Mouse (Mus musculus) limb, embryonic 11.5 days (tissue): ENCODE results near the gene D230025D16Rik. TPM values are rescaled to one million over a fixed set of nuclear protein-coding genes. Genes with fewer than 3 reads are reported as not detected.

Source experiments
- ATAC-seq: fragments of 200-750 bp; cut with Nextera tagmentation; 2 replicates; pipeline ENCODE4 v1.8.0; 2017; ENCODE audit warnings: low read depth; ENCODE audit not compliant: insufficient number of reproducible peaks, low FRiP score, low TSS enrichment
- DNase-seq: peaks from one replicate; pipeline ENCODE4 v3.0.0-alpha.2; 2015; ENCODE audit warnings: low spot score
- H3K27ac ChIP-seq: fragments of 300-500 bp; sonication (generic); replicated peaks from 2 replicates; pipeline ENCODE4 v1.5.1; 2014; ENCODE audit warnings: low read depth, mild to moderate bottlenecking, low read length
- H3K27me3 ChIP-seq: fragments of 300-500 bp; sonication (generic); 2 replicates; pipeline ENCODE4 v1.6.1; 2014; ENCODE audit warnings: mild to moderate bottlenecking, low read length, mixed read lengths; ENCODE audit not compliant: control insufficient read depth, insufficient read depth
- H3K36me3 ChIP-seq: fragments of 300-500 bp; sonication (generic); 2 replicates; pipeline ENCODE4 v1.6.1; 2014; ENCODE audit warnings: mild to moderate bottlenecking, low read length, moderate library complexity, mixed read lengths; ENCODE audit not compliant: control insufficient read depth, insufficient read depth
- H3K4me1 ChIP-seq: fragments of 300-500 bp; sonication (generic); 2 replicates; pipeline ENCODE4 v1.6.1; 2014; ENCODE audit warnings: low read length, mixed read lengths; ENCODE audit not compliant: control insufficient read depth, insufficient read depth
- H3K4me2 ChIP-seq: fragments of 300-500 bp; sonication (generic); 2 replicates; pipeline ENCODE4 v1.6.1; 2014; ENCODE audit warnings: low read depth, mild to moderate bottlenecking, moderate library complexity; ENCODE audit not compliant: severe bottlenecking
- H3K4me3 ChIP-seq: fragments of 300-500 bp; sonication (generic); 2 replicates; pipeline ENCODE4 v1.5.1; 2014; ENCODE audit warnings: low read depth, low read length
- H3K9ac ChIP-seq: fragments of 300-500 bp; sonication (generic); 2 replicates; pipeline ENCODE4 v1.6.1; 2014; ENCODE audit warnings: mild to moderate bottlenecking, low read length
- H3K9me3 ChIP-seq: fragments of 300-500 bp; sonication (generic); 2 replicates; pipeline ENCODE4 v1.6.1; 2016; ENCODE audit warnings: low read length; ENCODE audit not compliant: control insufficient read depth
- WGBS: fragments of 180-500 bp; shearing (Covaris S2); extraction: QIAGEN DNeasy Blood & Tissue Kit; methylation state at CpG from one replicate; pipeline ENCODE4 v1.1.7; 2014; 5-methylcytosine and 5-hydroxymethylcytosine counted together
- polyA plus RNA-seq: library from polyadenylated mRNA; unstranded; fragments of >200 nt; fragmentation: Nextera tagmentation; extraction: Ambion mirVana; gene quantifications from 2 replicates; pipeline ENCODE4 v1.2.1, GENCODE M21; 2014

The D230025D16Rik gene
- polyA plus RNA-seq, 1 experiment from 2014 or later, result 29.9 TPM

DNA sequence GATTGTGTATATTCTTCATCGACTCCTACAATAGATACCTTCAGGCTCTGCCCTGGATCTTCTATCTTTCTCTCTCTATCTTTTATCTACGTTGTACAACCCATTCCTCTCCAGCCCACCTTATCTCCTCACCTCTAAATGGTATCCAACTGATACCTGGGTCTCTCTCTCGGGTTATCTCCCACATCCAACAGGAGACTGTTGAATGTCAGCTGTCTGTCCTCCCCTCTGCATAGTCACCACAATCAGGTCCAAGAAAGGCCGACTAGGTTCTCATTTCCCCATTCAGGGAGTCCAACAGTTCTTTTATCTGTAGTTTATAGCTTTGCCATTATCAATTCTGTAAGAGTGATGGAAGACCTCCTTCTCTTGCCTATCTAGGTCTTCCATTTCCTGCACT is 57.3 kb downstream of the D230025D16Rik start:
- Histone ChIP-seq H3K4me2 (no peak overlapping the region), H3K9me3 (no peaks in the 10 kb centered on the region), H3K4me3 (no peak overlapping the region), H3K9ac (no peak overlapping the region), H3K4me1 (peaks cover 6% of the 10 kb centered on the region; the same call in 1 of the 2 replicates), H3K36me3 (no peaks in the 10 kb centered on the region; the same call in 1 of the 2 replicates), H3K27me3 (peaks cover 29% of the 10 kb centered on the region), H3K27ac (no peak overlapping the region)
- WGBS, result 84% methylated on average over 4 of the region's 4 CpGs
- ATAC-seq, result no peak
- DNase-seq, result no peak

DNA sequence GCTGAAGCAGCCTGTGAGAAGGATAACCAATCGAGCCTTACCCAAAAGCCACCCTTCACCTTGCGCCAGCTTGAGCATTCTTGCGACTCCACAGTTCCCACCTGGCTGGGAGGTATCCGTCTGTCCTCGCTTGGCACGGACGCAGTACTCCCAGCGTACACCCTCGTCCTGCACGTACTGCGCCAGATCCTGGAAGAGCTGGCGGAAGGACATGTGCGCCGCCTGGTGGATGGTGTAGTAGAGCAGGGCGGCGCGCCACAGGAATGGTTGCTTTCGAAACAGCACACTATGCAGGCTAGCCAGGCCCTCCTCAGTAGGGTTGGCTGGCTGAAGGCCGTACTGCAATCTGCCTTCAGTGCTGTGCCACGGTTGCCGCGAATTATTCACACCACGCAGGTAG is 58.1 kb downstream of the D230025D16Rik start:
- DNase-seq (peak; percentile 68), ATAC-seq (0 out of 2 replicates have a peak, but pooled peaks have one; percentile 18)
- Histone ChIP-seq H3K4me1 (peaks cover 6% of the 10 kb centered on the region; the same call in 1 of the 2 replicates), H3K4me2 (no peak overlapping the region), H3K9ac (no peak overlapping the region), H3K9me3 (no peaks in the 10 kb centered on the region), H3K27ac (no peak overlapping the region), H3K4me3 (no peak overlapping the region), H3K27me3 (peaks cover 21% of the 10 kb centered on the region), H3K36me3 (no peaks in the 10 kb centered on the region; the same call in 1 of the 2 replicates)
- 15% methylated on average over 23 of the region's 23 CpGs for whole genome bisulfite sequencing

DNA sequence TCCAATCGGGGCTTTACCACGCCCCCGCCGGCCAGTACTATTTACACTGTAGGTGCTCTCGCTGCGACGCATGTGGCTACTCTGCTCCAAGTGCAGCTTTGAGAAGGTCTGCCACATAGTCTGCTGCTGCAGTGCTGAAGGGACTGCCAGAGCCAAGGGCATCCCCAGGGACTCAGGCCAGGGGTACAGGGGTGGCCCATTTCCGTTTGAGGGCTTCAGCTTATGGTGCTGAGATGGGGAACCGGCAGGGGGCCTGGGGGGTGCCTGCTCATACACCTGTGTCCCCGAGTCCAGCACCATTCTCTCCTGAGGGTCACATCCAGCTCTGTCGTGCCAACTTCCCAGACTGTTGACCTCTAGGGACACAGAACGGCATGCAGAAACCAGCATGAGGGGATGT is 60.6 kb downstream of the D230025D16Rik start:
- H3K27me3 ChIP-seq, result peaks cover 8% of the 10 kb centered on the region
- peaks cover 6% of the 10 kb centered on the region for H3K4me1 ChIP-seq
- no peak for ATAC-seq
- no peak overlapping the region for H3K9ac ChIP-seq
- 54% methylated on average over 12 of the region's 12 CpGs for WGBS
- no peaks in the 10 kb centered on the region; the same call in 1 of the 2 replicates for H3K36me3 ChIP-seq
- no peak overlapping the region for H3K4me3 ChIP-seq
- no peak overlapping the region for H3K4me2 ChIP-seq
- no peak overlapping the region for H3K27ac ChIP-seq
- DNase-seq, result no peak
- no peaks in the 10 kb centered on the region for H3K9me3 ChIP-seq

DNA sequence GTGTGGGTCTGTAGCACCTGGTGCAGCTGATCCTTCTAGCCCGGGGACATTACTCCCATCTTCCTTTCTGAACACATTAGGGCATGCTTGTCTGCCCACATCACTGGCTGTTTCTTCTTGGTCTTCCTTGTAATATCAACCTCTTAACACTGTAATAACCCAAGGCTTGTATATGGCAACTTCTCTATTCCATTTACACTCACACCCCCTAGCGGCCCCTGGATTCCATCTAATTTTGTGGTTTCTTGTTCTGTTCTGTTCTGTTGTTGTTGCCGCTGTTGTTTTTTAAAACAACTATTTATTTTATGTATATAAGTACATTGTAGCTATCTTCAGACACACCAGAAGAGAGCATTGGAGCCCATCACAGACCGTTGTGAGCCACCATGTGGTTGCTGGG is 62.0 kb downstream of the D230025D16Rik start:
- Histone ChIP-seq H3K27ac (no peak overlapping the region), H3K27me3 (peaks cover 12% of the 10 kb centered on the region), H3K4me2 (no peak overlapping the region), H3K9me3 (no peaks in the 10 kb centered on the region), H3K4me1 (peaks cover 6% of the 10 kb centered on the region), H3K36me3 (no peaks in the 10 kb centered on the region), H3K4me3 (no peak overlapping the region), H3K9ac (no peak overlapping the region)
- no peak for ATAC-seq
- 93% methylated on average over 4 of the region's 4 CpGs for WGBS
- no peak for DNase-seq

DNA sequence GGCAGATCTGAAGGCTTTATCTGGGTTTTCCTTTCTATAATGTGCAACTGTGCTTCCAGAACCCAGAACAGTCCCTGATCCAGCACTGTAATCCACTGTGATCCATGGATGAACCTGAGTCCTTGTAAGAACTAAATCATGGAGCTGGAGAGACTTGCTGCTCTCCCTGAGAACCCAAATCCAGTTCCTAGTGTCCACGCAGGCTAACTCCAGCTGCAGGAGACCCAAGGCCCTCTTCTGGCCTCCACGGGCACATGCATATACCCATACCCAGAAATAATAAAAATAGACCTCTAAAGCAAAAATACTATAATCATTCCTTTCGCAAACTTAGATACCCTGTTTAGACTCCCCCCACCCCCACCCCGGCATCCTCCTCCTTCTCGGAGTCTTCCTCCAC is 63.3 kb downstream of the D230025D16Rik start:
- DNase-seq (no peak), ATAC-seq (no peak)
- peak overlapping the region; percentile 48; the same call in 1 of the 2 replicates for H3K4me3 ChIP-seq
- no peaks in the 10 kb centered on the region for H3K9me3 ChIP-seq
- no peak overlapping the region for H3K27ac ChIP-seq
- peaks cover 6% of the 10 kb centered on the region for H3K4me1 ChIP-seq
- H3K27me3 ChIP-seq, result peaks cover 14% of the 10 kb centered on the region
- H3K4me2 ChIP-seq, result peak overlapping the region; percentile 78; the same call in 1 of the 2 replicates
- no peaks in the 10 kb centered on the region for H3K36me3 ChIP-seq
- H3K9ac ChIP-seq, result no peak overlapping the region
- WGBS, result 92% methylated on average over 5 of the region's 5 CpGs

DNA sequence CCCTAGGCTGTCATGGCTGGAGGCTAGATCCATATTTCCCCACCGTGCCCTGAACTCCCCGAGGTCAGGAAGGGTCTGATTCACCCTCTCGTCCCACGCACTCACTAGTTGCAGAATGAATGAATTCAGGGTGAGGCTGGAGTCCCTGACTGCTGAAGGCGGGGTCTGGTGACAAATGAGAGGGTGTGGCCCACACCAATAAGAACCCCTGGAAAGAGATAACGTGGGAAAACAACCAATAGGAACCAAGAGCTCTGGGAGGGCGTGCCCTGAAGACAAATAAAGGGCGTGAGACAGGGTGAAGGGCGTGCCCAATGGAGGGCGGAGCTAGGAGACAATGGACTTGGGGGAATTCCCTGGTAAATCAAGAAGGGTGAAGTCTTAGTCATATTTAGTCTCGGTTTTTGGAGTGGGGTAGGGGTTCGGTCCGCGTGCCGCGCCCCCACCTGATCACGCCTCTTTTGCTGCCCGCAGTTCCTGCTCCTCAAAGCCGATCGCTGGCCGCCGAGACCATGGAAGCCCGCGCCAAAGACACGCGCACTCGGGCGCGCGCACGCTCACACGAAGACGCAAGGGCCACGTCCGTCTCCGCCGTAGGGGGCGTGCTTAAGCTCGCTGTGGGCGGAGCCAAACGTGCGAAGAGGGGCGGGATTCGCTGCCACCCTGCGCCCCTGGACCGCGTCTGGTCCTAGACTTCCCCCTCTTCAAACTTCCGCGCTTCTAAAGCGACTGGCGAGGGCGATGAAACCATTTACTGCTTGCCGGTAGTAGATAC is 64.2 kb downstream of the D230025D16Rik start:
- Histone ChIP-seq H3K27me3 (peaks cover 14% of the 10 kb centered on the region), H3K4me1 (peaks cover 6% of the 10 kb centered on the region), H3K9me3 (no peaks in the 10 kb centered on the region), H3K36me3 (no peaks in the 10 kb centered on the region), H3K27ac (no peak overlapping the region), H3K9ac (peak overlapping the region; percentile 71), H3K4me3 (peak overlapping the region; percentile 48), H3K4me2 (peak overlapping the region; percentile 78)
- peak; percentile 89 for ATAC-seq
- WGBS, result under 1% methylated on average over 53 of the region's 53 CpGs
- DNase-seq, result peak; percentile 96

DNA sequence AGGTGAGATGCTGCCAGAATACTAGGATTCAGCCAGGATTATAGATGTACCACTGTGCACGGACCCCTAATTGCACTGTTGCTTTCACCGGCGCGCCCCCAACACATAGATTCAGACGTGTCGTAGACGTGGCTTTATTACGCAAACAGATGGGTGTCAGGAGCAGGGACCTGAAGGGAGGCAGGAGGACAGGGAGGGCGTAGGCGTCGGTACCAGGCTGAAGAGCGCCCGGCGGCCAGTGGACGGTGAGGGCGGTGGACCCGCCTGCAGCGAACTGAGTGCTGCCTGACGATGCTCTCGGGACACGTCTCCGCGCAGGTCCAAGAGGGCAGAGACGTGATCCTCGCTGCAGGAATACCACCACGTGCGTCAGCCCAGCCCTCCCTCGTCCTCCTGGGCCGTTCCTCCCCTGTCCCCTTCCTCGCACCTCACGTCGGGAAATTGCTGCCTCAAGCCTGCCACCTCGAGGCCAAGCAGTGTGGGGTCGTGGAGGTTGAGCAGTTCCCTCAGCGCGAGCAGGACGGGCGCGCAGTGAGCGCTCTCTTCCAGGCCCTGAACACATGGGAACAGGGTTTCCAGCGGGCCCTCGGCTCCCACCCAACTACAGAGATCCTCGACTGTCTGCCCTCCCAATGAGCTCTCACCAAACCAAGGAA is 65.0 kb downstream of the D230025D16Rik start, which contains the start of gene 4931428F04Rik:
Gene 4931428F04Rik (minus strand): TSS at position 60 of the 656 bp plus-strand sequence.
- Histone ChIP-seq H3K27ac (no peak within 1 kb of the TSS), H3K9ac (peak within 1 kb of the TSS; percentile 71), H3K4me2 (peak within 1 kb of the TSS; percentile 78), H3K36me3 (no peaks in the 10 kb centered on the region), H3K4me3 (peak within 1 kb of the TSS; percentile 48), H3K4me1 (peaks cover 6% of the 10 kb centered on the region), H3K27me3 (peaks cover 14% of the 10 kb centered on the region), H3K9me3 (no peaks in the 10 kb centered on the region)
- under 1% methylated on average over 39 of the region's 43 CpGs for WGBS
- ATAC-seq (peak; percentile 20; the same call in 1 of the 2 replicates), DNase-seq (peak; percentile 66)

DNA sequence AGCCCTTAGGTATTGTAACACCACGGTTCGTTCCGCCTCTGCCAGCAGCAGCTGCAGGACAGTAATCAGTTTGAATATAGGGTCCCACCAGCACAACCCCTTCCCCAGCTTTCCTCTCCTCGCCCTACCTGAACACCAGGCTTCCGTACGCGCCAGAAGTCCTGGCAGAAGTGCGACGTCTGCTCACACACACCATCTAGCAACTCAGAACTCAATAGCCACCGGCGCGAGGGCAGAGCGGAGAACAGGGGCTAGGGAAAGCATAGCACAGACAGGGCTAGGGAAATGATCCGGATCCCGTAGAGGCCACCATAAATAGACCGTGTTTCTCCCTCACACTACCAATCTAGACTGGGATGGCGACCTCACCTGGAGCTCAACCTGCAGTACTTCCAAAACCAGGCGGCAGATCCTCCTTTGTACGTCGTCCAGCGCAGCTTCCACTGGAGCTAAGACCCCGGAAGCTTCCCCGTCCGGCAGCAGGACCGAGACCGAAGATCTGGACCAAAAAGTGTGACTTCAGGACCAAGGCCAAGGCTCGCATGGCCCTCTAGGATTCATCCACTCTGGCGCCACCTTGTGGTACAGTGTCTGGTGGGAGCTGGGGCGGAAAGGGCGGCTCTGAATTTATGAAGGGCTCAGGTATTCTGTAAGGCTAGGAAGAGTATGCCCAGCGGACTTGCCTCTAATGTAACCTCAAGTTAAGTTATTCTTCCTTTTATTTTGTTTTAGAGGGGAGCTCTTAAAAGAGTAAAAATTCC is 65.8 kb downstream of the D230025D16Rik start:
- Histone ChIP-seq H3K4me1 (peaks cover 6% of the 10 kb centered on the region), H3K27me3 (peaks cover 14% of the 10 kb centered on the region), H3K4me3 (0 out of 2 replicates have a peak overlapping the region, but pooled peaks have one; percentile 1), H3K9ac (no peak overlapping the region), H3K9me3 (no peaks in the 10 kb centered on the region), H3K4me2 (peak overlapping the region; percentile 78), H3K36me3 (no peaks in the 10 kb centered on the region), H3K27ac (no peak overlapping the region)
- ATAC-seq, result no peak
- 7% methylated on average over 31 of the region's 31 CpGs for WGBS
- peak; percentile 98 for DNase-seq
